Mouse (Mus musculus): Measurements from ENCODE around the gene Nav1.

GRCm38 (mm10) chr1:135518661-135519060, 88.4 kb downstream of the Nav1 start:
- TF ChIP-seq POLR2A (IDR thresholded peaks at IDR 0.05; ENCODE audit: insufficient read depth, low read length) (no peak), CTCF (IDR thresholded peaks at IDR 0.05; ENCODE audit: low read depth, low read length) (no peak), EP300 (IDR thresholded peaks at IDR 0.05; ENCODE audit: insufficient read depth, low read depth, low read length) (no peak)
